In genomic region chr6:86644775-86645400, GRCm38 (mm10) we compare ENCODE assay signal across 30 mouse cellular contexts. TPM values are rescaled to one million over a fixed set of nuclear protein-coding genes. Genes with fewer than 3 reads are reported as not detected.
DNase-seq lines count a peak whose midpoint lies in the region; ATAC-seq lines count a peak whose summit lies in the region.
"Had no signal": no experiment of that assay in that cellular context is flagged by ENCODE, and none has a peak within 500 bp of the region (broad histone marks: within the 10 kb centered on the region; RNA-seq: fewer than 3 reads in every experiment).

No protein-coding gene starts in this region.

- no peaks in the 10 kb centered on the region for H3K9me3 ChIP-seq in megakaryocyte, embryonic 14.5 days
- H3K9me3 ChIP-seq in midbrain, embryonic 15.5 days: no peaks in the 10 kb centered on the region
- H3K9me3 ChIP-seq: embryonic facial prominence, embryonic 13.5 days; lung, embryonic 15.5 days; midbrain, embryonic 12.5 days; neural tube, embryonic 15.5 days had no signal

- H3K36me3 ChIP-seq in megakaryocyte, embryonic 14.5 days (replicated peaks; ENCODE audit: low read length): peaks cover 56% of the 10 kb centered on the region
- peaks cover 4% of the 10 kb centered on the region for H3K36me3 ChIP-seq in midbrain, embryonic 15.5 days (replicated peaks)

- no peak overlapping the region for H3K9ac ChIP-seq in midbrain, embryonic 15.5 days
- H3K9ac ChIP-seq: embryonic facial prominence, embryonic 13.5 days; lung, embryonic 15.5 days; midbrain, embryonic 12.5 days; neural tube, embryonic 15.5 days had no signal

- no peak for ATAC-seq in megakaryocyte, adult 5-6 weeks (ENCODE audit: poor library complexity, severe bottlenecking)
- ATAC-seq in CD4-positive, CD25-positive, alpha-beta regulatory T cell, adult 4 months: peak; percentile 66
- peak; percentile 62 for ATAC-seq in inflammation-experienced regulatory T-cells, adult 6 months
- ATAC-seq in midbrain, embryonic 15.5 days (replicated peaks): no peak
- ATAC-seq: forebrain, embryonic 16.5 days; hindbrain, postnatal 0 days; intestine, postnatal 0 days; Patski had no signal

- peak; percentile 22 for DNase-seq in thymus, postnatal 14 days
- no peak for DNase-seq in adrenal gland, postnatal 10 days
- DNase-seq in urinary bladder, postnatal 25 days (ENCODE audit: low spot score): no peak
- DNase-seq: adrenal gland, postnatal 25 days; B cell, adult 2 months; cerebellum, adult 11-12 months; cerebellum, postnatal 10 days; kidney, adult 9 months; kidney, postnatal 14 days; layer of hippocampus, adult 9-11 months; right cerebral cortex, postnatal 25 days; spleen, adult 18-20 months had no signal

- peaks cover 98% of the 10 kb centered on the region for H3K4me1 ChIP-seq in megakaryocyte, embryonic 14.5 days
- H3K4me1 ChIP-seq in midbrain, embryonic 15.5 days: no peaks in the 10 kb centered on the region
- H3K4me1 ChIP-seq: embryonic facial prominence, embryonic 13.5 days; lung, embryonic 15.5 days; midbrain, embryonic 12.5 days; neural tube, embryonic 15.5 days had no signal

- H3K27me3 ChIP-seq in megakaryocyte, embryonic 14.5 days (replicated peaks): no peaks in the 10 kb centered on the region
- no peaks in the 10 kb centered on the region for H3K27me3 ChIP-seq in midbrain, embryonic 15.5 days (replicated peaks)
- H3K27me3 ChIP-seq: embryonic facial prominence, embryonic 13.5 days; lung, embryonic 15.5 days; midbrain, embryonic 12.5 days; neural tube, embryonic 15.5 days; Patski had no signal

- no peak overlapping the region for H3K4me2 ChIP-seq in midbrain, embryonic 15.5 days
- H3K4me2 ChIP-seq: embryonic facial prominence, embryonic 13.5 days; lung, embryonic 15.5 days; midbrain, embryonic 12.5 days; neural tube, embryonic 15.5 days had no signal

- H3K4me3 ChIP-seq in megakaryocyte, embryonic 14.5 days (replicated peaks): peak overlapping the region; percentile 1
- no peak overlapping the region for H3K4me3 ChIP-seq in midbrain, embryonic 15.5 days
- H3K4me3 ChIP-seq: embryonic facial prominence, embryonic 13.5 days; lung, embryonic 15.5 days; midbrain, embryonic 12.5 days; neural tube, embryonic 15.5 days had no signal

- WGBS in midbrain, embryonic 15.5 days: 91% methylated on average over 3 of the region's 3 CpGs

- H3K27ac ChIP-seq in midbrain, embryonic 15.5 days: no peak overlapping the region
- H3K27ac ChIP-seq: embryonic facial prominence, embryonic 13.5 days; hindbrain, postnatal 0 days; lung, embryonic 15.5 days; midbrain, embryonic 12.5 days; neural tube, embryonic 15.5 days had no signal

RNA-seq across cellular contexts. Expression of gene Asprv1, which starts 16.9 kb away (rescaled TPM):
- 0.64 TPM in 1 of 2 replicates, not detected in the other for polyA plus RNA-seq in megakaryocyte, embryonic 14.5 days (2012; ENCODE audit: insufficient read depth, low replicate concordance)
- 13.5 and 16.8 TPM in 2 replicates for total RNA-seq in megakaryocyte, adult 5-6 weeks (2015)
- 12.1 and 19.1 TPM in 2 replicates for total RNA-seq in megakaryocyte, adult 5-6 weeks (2017)
- polyA plus RNA-seq in CD4-positive, CD25-positive, alpha-beta regulatory T cell, adult 4 months (2017; shearing (Covaris generic)): under 1 TPM in 1 of 2 experiments, not detected in 1; 0.20 TPM
- under 1 TPM; 0.21 to 0.39 (median 0.38) TPM for polyA plus RNA-seq in inflammation-experienced regulatory T-cells, adult 6 months (2017; shearing (Covaris generic))
- 1 to 10 TPM in 1 of 2 experiments, under 1 TPM in 1; 0.60 to 1.1 TPM for total RNA-seq in adrenal gland, postnatal 10 days (2021)
- polyA plus RNA-seq in midbrain, embryonic 15.5 days (2015; fragmentation: Nextera tagmentation; extraction: Ambion mirVana): 0.47 and 1.7 TPM in 2 replicates
- total RNA-seq: adrenal gland, postnatal 25 days; gastrocnemius, adult 8-10 months; liver, adult 2 months; MEL; monocyte, adult 5-6 weeks had no signal
- polyA plus RNA-seq: heart, embryonic 14.5 days; Patski had no signal

RNA-seq across cellular contexts. Expression of gene Mxd1, which starts 24.1 kb away (rescaled TPM):
- 45.0 and 47.5 TPM in 2 replicates for polyA plus RNA-seq in megakaryocyte, embryonic 14.5 days (2012; ENCODE audit: insufficient read depth, low replicate concordance)
- total RNA-seq in megakaryocyte, adult 5-6 weeks (2015): 70.4 and 76.0 TPM in 2 replicates
- 87.1 and 120 TPM in 2 replicates for total RNA-seq in megakaryocyte, adult 5-6 weeks (2017)
- 10 to 100 TPM; 17.8 to 21.8 TPM for polyA plus RNA-seq in CD4-positive, CD25-positive, alpha-beta regulatory T cell, adult 4 months (2017; shearing (Covaris generic))
- 10 to 100 TPM; 13.1 to 22.6 (median 13.8) TPM for polyA plus RNA-seq in inflammation-experienced regulatory T-cells, adult 6 months (2017; shearing (Covaris generic))
- total RNA-seq in adrenal gland, postnatal 10 days (2021): 10 to 100 TPM in 1 of 2 experiments, 1 to 10 TPM in 1; 8.7 to 10.4 TPM
- polyA plus RNA-seq in midbrain, embryonic 15.5 days (2015; fragmentation: Nextera tagmentation; extraction: Ambion mirVana): 23.9 and 24.5 TPM in 2 replicates

RNA-seq across cellular contexts. Expression of gene Snrnp27, which starts 39.4 kb away (rescaled TPM):
- 56.3 and 375 TPM in 2 replicates for polyA plus RNA-seq in megakaryocyte, embryonic 14.5 days (2012; ENCODE audit: insufficient read depth, low replicate concordance)
- total RNA-seq in megakaryocyte, adult 5-6 weeks (2015): 81.4 and 81.9 TPM in 2 replicates
- 100 and 101 TPM in 2 replicates for total RNA-seq in megakaryocyte, adult 5-6 weeks (2017)
- polyA plus RNA-seq in CD4-positive, CD25-positive, alpha-beta regulatory T cell, adult 4 months (2017; shearing (Covaris generic)): 100 to 1,000 TPM; 100 to 121 TPM
- 100 to 1,000 TPM; 110 to 152 (median 125) TPM for polyA plus RNA-seq in inflammation-experienced regulatory T-cells, adult 6 months (2017; shearing (Covaris generic))
- total RNA-seq in adrenal gland, postnatal 10 days (2021): 10 to 100 TPM; 59.0 to 63.9 TPM
- polyA plus RNA-seq in midbrain, embryonic 15.5 days (2015; fragmentation: Nextera tagmentation; extraction: Ambion mirVana): 91.5 and 92.0 TPM in 2 replicates

Comparison
In these comparisons a context has a peak if more than half of its experiments do, and no peak if none do; other contexts are left out.
1. ATAC-seq: peak in CD4-positive, CD25-positive, alpha-beta regulatory T cell, adult 4 months (single experiment) and inflammation-experienced regulatory T-cells, adult 6 months (single experiment); none in megakaryocyte, adult 5-6 weeks (single experiment) and midbrain, embryonic 15.5 days (single experiment).